Mouse (Mus musculus) skeletal muscle tissue, adult 2 months (tissue): Measurements from ENCODE around the gene Zfyve9.

ENCODE experiments used
- DNase-seq: peaks from one replicate; pipeline ENCODE4 v3.0.0-alpha.2; 2012; ENCODE audit warnings: low read depth, low spot score

The Zfyve9 gene

DNA sequence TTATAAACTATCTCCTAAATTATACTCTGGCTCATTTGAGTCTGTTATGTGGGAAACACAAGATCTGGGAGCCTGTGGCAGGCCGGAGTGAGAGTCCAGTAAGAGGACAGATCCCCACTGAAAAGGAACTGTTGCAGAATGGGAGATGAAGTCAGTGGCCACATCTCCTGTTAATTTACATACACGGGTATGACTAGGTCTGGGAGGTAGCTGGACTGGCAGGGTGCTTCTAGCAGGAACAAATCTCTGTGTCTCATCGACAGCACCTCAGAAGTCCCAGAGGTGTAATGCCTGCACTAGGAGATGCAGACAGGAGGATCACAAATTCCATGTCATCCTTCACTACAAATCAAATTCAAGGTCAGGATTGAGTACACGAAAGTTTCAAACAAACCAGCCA, 162.0 kb downstream of the Zfyve9 start:
- DNase-seq: no peak

DNA sequence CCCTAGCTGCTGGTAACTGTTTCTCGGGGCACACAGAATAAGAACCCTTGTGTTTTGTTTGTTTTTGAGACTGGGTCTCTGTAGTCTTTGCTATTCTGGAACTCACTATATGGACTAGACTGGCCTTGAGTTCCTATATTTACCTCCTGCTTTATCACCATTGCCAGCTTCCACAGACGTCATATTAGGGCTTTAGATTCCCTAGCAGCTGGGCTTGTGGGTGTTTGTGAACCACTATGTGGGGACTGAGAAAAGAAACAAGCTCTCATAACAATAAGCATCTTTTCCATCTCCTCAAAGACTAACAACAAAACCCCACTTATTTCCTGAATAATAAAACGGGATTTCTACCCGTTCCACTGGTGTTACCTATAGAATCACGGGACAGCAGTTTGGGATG, 169.7 kb downstream of the Zfyve9 start:
- no peak for DNase-seq

DNA sequence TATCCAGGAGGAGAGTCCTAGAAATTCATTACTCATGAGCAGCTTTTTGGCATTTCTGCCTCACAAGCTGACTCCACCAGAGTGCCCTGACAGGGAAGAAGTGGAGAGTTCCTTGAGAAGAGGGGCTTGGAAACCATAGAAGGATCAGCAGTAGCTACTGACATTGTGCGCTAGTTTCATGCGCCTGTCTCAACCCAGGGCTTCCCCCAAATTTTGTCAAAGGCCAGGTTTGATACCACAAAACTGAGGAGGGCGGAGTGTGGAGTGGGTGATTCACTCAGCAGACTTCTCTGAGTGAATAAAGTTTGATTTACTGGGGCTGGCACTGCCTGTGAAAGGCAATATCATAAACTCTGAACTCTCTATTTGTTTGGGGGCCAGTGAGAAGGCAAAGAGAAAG, 171.9 kb downstream of the Zfyve9 start:
- DNase-seq: no peak

DNA sequence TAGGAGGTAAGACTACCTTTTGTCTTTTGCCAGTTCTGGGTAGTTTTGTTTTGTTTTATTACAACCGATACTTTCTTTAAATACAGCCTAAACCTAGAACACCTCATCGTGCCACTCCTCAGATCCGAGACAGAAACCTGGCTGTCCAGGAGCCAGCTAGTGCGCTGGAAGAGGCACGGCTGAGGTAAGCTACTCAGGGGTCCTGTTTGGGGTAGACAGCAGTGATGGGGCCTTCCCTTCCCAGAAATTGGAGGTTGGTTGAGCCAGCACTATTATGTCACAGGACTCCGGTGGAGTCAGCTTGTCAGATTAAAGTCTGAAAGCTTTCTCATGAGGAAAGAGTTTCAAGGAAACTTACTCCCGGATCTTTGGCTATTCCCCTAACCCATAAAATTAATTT, 178.7 kb downstream of the Zfyve9 start:
- no peak for DNase-seq

DNA sequence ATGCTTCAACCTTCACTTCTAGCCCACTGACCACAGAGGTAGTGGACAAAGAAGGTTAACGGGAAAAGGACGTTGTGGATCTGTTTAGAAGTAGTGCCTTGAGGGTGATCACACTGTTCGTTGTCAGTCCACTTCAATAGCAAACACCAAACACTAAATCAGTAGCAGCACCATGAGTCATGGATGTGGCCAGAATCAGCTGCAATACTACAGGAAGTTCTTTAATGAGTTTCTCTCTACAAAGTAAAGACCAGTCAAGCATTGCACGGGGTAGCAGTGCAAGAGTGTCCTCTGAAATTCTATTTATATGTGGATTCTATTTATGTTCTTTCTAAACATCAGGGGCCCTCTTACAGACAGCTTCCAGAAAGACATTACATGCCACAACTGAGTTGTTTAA, 182.3 kb downstream of the Zfyve9 start:
- no peak for DNase-seq

DNA sequence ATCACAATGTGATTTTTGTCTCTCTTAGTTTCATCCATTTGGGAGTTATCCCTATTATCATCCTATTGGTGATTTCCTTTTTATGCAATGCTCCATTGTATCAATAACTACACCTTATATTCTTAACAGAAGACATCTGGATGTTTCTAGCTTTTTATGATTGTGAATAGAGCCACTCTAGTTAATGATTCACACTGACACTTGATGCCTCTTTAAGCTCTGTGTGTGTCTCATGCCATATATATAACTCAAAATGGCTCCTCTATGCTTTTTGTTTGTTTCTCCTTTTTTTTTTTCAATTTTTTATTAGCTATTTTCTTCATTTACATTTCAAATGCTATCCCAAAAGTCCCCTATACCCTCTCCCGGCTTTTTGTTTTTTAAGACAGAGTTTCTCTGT, 184.8 kb downstream of the Zfyve9 start:
- DNase-seq: no peak

DNA sequence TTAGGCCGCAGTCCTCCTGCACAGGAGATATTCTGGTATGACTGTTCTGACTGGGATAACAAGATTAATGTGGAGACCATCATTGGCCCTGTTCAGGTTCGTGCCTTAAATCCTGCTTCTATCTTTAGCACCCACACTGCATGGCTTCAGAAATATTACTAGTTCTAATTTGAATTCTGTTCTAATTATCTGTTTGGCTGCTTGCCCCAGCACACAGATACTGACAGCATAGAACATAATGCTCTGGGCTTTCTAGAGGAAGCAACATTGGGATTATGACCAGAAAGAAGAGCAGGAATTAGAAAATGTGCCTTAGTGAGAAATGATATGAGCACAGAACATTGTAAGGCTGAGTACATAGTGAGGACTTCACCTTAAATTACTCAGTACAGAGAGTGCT, 187.2 kb downstream of the Zfyve9 start:
- no peak for DNase-seq
